Mouse (Mus musculus) lung, postnatal 25 days (tissue): ENCODE data around the gene Ptdss2.

Experiments
- DNase-seq: peaks from one replicate; pipeline ENCODE4 v3.0.0; 2022; ENCODE audit warnings: low spot score

The Ptdss2 gene

GRCm38 (mm10) chr7:141122689-141123516 is 721 bp downstream of the Ptdss2 start:
- DNase-seq, result peak; percentile 98

- DNase-seq, result no peak
These were observed 1.3 kb downstream of the Ptdss2 start for GRCm38 (mm10) chr7:141123517-141123856.

GRCm38 (mm10) chr7:141131024-141131820 is 9.0 kb downstream of the Ptdss2 start:
- peak; percentile 90 for DNase-seq

- DNase-seq, result no peak
These were observed 9.9 kb downstream of the Ptdss2 start for GRCm38 (mm10) chr7:141131904-141132755.

GRCm38 (mm10) chr7:141141326-141141725 is 19.1 kb downstream of the Ptdss2 start:
- no peak for DNase-seq

GRCm38 (mm10) chr7:141143112-141143511 is 20.9 kb downstream of the Ptdss2 start:
- peak; percentile 29 for DNase-seq

GRCm38 (mm10) chr7:141143861-141144260 is 21.7 kb downstream of the Ptdss2 start:
- no peak for DNase-seq

GRCm38 (mm10) chr7:141144650-141145049 is 22.5 kb downstream of the Ptdss2 start:
- no peak for DNase-seq

- DNase-seq, result no peak
These were observed 23.2 kb downstream of the Ptdss2 start for GRCm38 (mm10) chr7:141145403-141145802.

GRCm38 (mm10) chr7:141146043-141146595 is 23.9 kb downstream of the Ptdss2 start:
- no peak for DNase-seq

GRCm38 (mm10) chr7:141147044-141147443 is 24.9 kb downstream of the Ptdss2 start:
- DNase-seq, result no peak

GRCm38 (mm10) chr7:141148639-141149038 is 26.5 kb downstream of the Ptdss2 start:
- DNase-seq, result no peak

GRCm38 (mm10) chr7:141155362-141155761 is 33.2 kb downstream of the Ptdss2 start:
- DNase-seq, result no peak

GRCm38 (mm10) chr7:141164397-141164796 is 42.2 kb downstream of the Ptdss2 start:
- no peak for DNase-seq

- DNase-seq, result peak; percentile 61
These were observed 42.7 kb downstream of the Ptdss2 start for GRCm38 (mm10) chr7:141164850-141165249.

GRCm38 (mm10) chr7:141167901-141168517 is 45.8 kb downstream of the Ptdss2 start:
- peak; percentile 46 for DNase-seq

GRCm38 (mm10) chr7:141168518-141168953 is 46.4 kb downstream of the Ptdss2 start:
- DNase-seq, result peak; percentile 90

GRCm38 (mm10) chr7:141169300-141169699 is 47.1 kb downstream of the Ptdss2 start:
- DNase-seq, result peak; percentile 86

- no peak for DNase-seq
These were observed 47.7 kb downstream of the Ptdss2 start for GRCm38 (mm10) chr7:141169866-141170265.

GRCm38 (mm10) chr7:141172116-141173006 is 50.2 kb downstream of the Ptdss2 start, which contains the start of gene Rnh1:
TSS of gene Rnh1 (minus strand) at chr7:141172857.
- peak; percentile 94 for DNase-seq
